Mouse (Mus musculus) testis, adult 2 months (tissue): Measurements from ENCODE around the gene Fscn2.
"Not testable (repeated sequence)": the region's sequence is repeated elsewhere in the genome, so short reads cannot be mapped to it uniquely, and the experiment has no call there.

Experiments used
- CTCF ChIP-seq: fragments of 200-500 bp; IDR thresholded peaks from 2 replicates; pipeline ENCODE4 v1.5.1; 2012; ENCODE audit warnings: low read depth, mild to moderate bottlenecking, inconsistent platforms, low read length, moderate library complexity; ENCODE audit not compliant: control insufficient read depth, insufficient read depth, insufficient replicate concordance
- POLR2A ChIP-seq: fragments of 200-500 bp; IDR thresholded peaks from 2 replicates; pipeline ENCODE4 v1.6.1; 2012; ENCODE audit warnings: low read depth, mild to moderate bottlenecking, inconsistent platforms, low read length, moderate library complexity; ENCODE audit not compliant: control insufficient read depth

GRCm38 (mm10) chr11:120346383-120347034 lies 14.8 kb upstream of the Fscn2 start:
- TF ChIP-seq CTCF, POLR2A: not testable (repeated sequence)
